Mouse (Mus musculus): ENCODE data around the gene Cers5. TPM values are rescaled to one million over a fixed set of nuclear protein-coding genes. Genes with fewer than 3 reads are reported as not detected.
A peak's percentile ranks its signal among the peaks of the same experiment; 100 is the strongest.

The Cers5 gene
- polyA plus RNA-seq, 1 experiment from 2014 or later, result 95.2 TPM

- peak overlapping the region; percentile 3; the same call in 1 of the 2 replicates for H3K9ac ChIP-seq (ENCODE audit: low read depth, low read length)
- no peaks in the 10 kb centered on the region for H3K27me3 ChIP-seq (replicated peaks; ENCODE audit: control insufficient read depth, insufficient read depth, low read length)
- H3K9me3 ChIP-seq (ENCODE audit: control insufficient read depth, low read length), result no peaks in the 10 kb centered on the region
- ATAC-seq, result peak; percentile 21
- peak overlapping the region; percentile 64 for H3K27ac ChIP-seq (ENCODE audit: low read depth, low read length)
- peaks cover 30% of the 10 kb centered on the region for H3K36me3 ChIP-seq (ENCODE audit: control insufficient read depth, insufficient read depth, low read length)
- H3K4me1 ChIP-seq (ENCODE audit: control insufficient read depth, insufficient read depth, low read depth, low read length), result peaks cover 20% of the 10 kb centered on the region
- no peak overlapping the region for H3K4me3 ChIP-seq (ENCODE audit: low read length)
- WGBS, result 62% methylated on average over 11 of the region's 11 CpGs
- no peak overlapping the region for H3K4me2 ChIP-seq (ENCODE audit: low read length)
These were observed 56.5 kb downstream of the Cers5 start for GRCm38 (mm10) chr15:99715982-99716746.

- no peak overlapping the region for H3K4me3 ChIP-seq (ENCODE audit: low read length)
- 41% methylated on average over 13 of the region's 13 CpGs for WGBS
- H3K27me3 ChIP-seq (replicated peaks; ENCODE audit: control insufficient read depth, insufficient read depth, low read length), result no peaks in the 10 kb centered on the region
- no peak overlapping the region; the same call in 1 of the 2 replicates for H3K9ac ChIP-seq (ENCODE audit: low read depth, low read length)
- H3K9me3 ChIP-seq (ENCODE audit: control insufficient read depth, low read length), result no peaks in the 10 kb centered on the region
- no peak overlapping the region for H3K4me2 ChIP-seq (ENCODE audit: low read length)
- ATAC-seq, result peak; percentile 51
- peak overlapping the region; percentile 64 for H3K27ac ChIP-seq (ENCODE audit: low read depth, low read length)
- peaks cover 20% of the 10 kb centered on the region for H3K4me1 ChIP-seq (ENCODE audit: control insufficient read depth, insufficient read depth, low read depth, low read length)
- H3K36me3 ChIP-seq (ENCODE audit: control insufficient read depth, insufficient read depth, low read length), result peaks cover 37% of the 10 kb centered on the region
These were observed 57.3 kb downstream of the Cers5 start for GRCm38 (mm10) chr15:99715361-99715865.

- Histone ChIP-seq H3K27me3 (replicated peaks; ENCODE audit: control insufficient read depth, insufficient read depth, low read length) (no peaks in the 10 kb centered on the region), H3K27ac (ENCODE audit: low read depth, low read length) (peak overlapping the region; percentile 64), H3K4me2 (ENCODE audit: low read length) (no peak overlapping the region), H3K36me3 (ENCODE audit: control insufficient read depth, insufficient read depth, low read length) (peaks cover 39% of the 10 kb centered on the region), H3K9me3 (ENCODE audit: control insufficient read depth, low read length) (no peaks in the 10 kb centered on the region), H3K4me3 (ENCODE audit: low read length) (no peak overlapping the region), H3K4me1 (ENCODE audit: control insufficient read depth, insufficient read depth, low read depth, low read length) (peaks cover 20% of the 10 kb centered on the region), H3K9ac (ENCODE audit: low read depth, low read length) (no peak overlapping the region)
- 47% methylated on average over 7 of the region's 7 CpGs for WGBS
- peak; percentile 35; the same call in 1 of the 2 replicates for ATAC-seq
These were observed 57.8 kb downstream of the Cers5 start for GRCm38 (mm10) chr15:99714858-99715257.

GRCm38 (mm10) chr15:99714206-99714605, 58.5 kb downstream of the Cers5 start:
- Histone ChIP-seq H3K9ac (ENCODE audit: low read depth, low read length) (no peak overlapping the region), H3K9me3 (ENCODE audit: control insufficient read depth, low read length) (no peaks in the 10 kb centered on the region), H3K36me3 (ENCODE audit: control insufficient read depth, insufficient read depth, low read length) (peaks cover 45% of the 10 kb centered on the region), H3K27ac (ENCODE audit: low read depth, low read length) (no peak overlapping the region; the same call in 1 of the 2 replicates), H3K4me1 (ENCODE audit: control insufficient read depth, insufficient read depth, low read depth, low read length) (peaks cover 20% of the 10 kb centered on the region), H3K4me2 (ENCODE audit: low read length) (no peak overlapping the region), H3K4me3 (ENCODE audit: low read length) (no peak overlapping the region), H3K27me3 (replicated peaks; ENCODE audit: control insufficient read depth, insufficient read depth, low read length) (no peaks in the 10 kb centered on the region)
- WGBS, result 57% methylated on average over 4 of the region's 4 CpGs
- no peak for ATAC-seq

DNA sequence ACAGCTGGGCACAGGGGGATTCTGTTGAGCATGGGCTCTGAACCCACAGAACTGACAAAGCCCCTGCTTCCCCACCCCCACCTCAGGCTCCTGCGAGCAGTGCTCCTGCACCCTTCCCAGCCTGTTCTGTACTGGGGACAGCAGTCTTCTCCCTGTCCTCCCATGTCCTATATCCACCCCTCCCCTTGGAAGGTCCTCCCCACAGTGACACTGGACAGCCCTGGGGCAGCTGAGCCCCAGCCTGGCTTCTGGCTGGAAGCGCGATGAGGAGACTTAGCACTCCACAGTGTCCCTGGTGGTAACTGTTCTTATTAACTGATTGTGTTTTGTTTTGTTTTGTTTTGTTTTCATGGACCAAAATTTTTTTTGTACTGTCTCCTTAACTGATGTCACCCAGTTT, 59.1 kb downstream of the Cers5 start:
- H3K4me1 ChIP-seq (ENCODE audit: control insufficient read depth, insufficient read depth, low read depth, low read length), result peaks cover 20% of the 10 kb centered on the region
- peaks cover 49% of the 10 kb centered on the region for H3K36me3 ChIP-seq (ENCODE audit: control insufficient read depth, insufficient read depth, low read length)
- H3K4me2 ChIP-seq (ENCODE audit: low read length), result no peak overlapping the region
- 66% methylated on average over 3 of the region's 3 CpGs for WGBS
- no peak for ATAC-seq
- H3K27ac ChIP-seq (ENCODE audit: low read depth, low read length), result peak overlapping the region; percentile 39; the same call in 1 of the 2 replicates
- no peak overlapping the region for H3K4me3 ChIP-seq (ENCODE audit: low read length)
- H3K9me3 ChIP-seq (ENCODE audit: control insufficient read depth, low read length), result no peaks in the 10 kb centered on the region
- no peak overlapping the region for H3K9ac ChIP-seq (ENCODE audit: low read depth, low read length)
- no peaks in the 10 kb centered on the region for H3K27me3 ChIP-seq (replicated peaks; ENCODE audit: control insufficient read depth, insufficient read depth, low read length)

GRCm38 (mm10) chr15:99712666-99713559, 59.8 kb downstream of the Cers5 start:
- ATAC-seq, result no peak
- no peak overlapping the region for H3K4me3 ChIP-seq (ENCODE audit: low read length)
- H3K9me3 ChIP-seq (ENCODE audit: control insufficient read depth, low read length), result no peaks in the 10 kb centered on the region
- WGBS, result 65% methylated on average over 13 of the region's 13 CpGs
- H3K27me3 ChIP-seq (replicated peaks; ENCODE audit: control insufficient read depth, insufficient read depth, low read length), result no peaks in the 10 kb centered on the region
- H3K4me2 ChIP-seq (ENCODE audit: low read length), result no peak overlapping the region
- peaks cover 56% of the 10 kb centered on the region for H3K36me3 ChIP-seq (ENCODE audit: control insufficient read depth, insufficient read depth, low read length)
- peaks cover 19% of the 10 kb centered on the region for H3K4me1 ChIP-seq (ENCODE audit: control insufficient read depth, insufficient read depth, low read depth, low read length)
- no peak overlapping the region for H3K9ac ChIP-seq (ENCODE audit: low read depth, low read length)
- peak overlapping the region; percentile 39; the same call in 1 of the 2 replicates for H3K27ac ChIP-seq (ENCODE audit: low read depth, low read length)

DNA sequence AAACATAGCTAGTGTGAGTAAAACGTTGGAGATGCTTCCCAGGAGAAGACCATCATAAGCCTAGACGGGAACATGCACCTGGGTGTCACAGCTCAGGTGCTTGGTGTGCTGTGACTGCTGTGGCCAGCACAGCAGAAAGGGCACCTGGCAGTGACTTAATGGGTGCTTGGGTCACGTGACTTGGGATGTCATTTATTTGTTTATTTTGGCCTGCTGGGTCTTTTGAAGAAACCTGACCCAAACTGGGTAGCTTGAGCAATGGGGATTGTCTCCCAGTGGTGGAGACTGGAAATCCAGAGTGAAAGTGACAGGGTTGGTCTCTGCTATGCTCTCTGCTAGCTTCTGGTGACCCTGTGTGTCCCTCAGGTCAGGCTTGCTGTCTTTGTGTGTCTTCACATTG, 61.2 kb downstream of the Cers5 start:
- no peak overlapping the region for H3K4me3 ChIP-seq (ENCODE audit: low read length)
- no peak for ATAC-seq
- peaks cover 13% of the 10 kb centered on the region for H3K4me1 ChIP-seq (ENCODE audit: control insufficient read depth, insufficient read depth, low read depth, low read length)
- 69% methylated on average over 3 of the region's 3 CpGs for WGBS
- H3K9me3 ChIP-seq (ENCODE audit: control insufficient read depth, low read length), result no peaks in the 10 kb centered on the region
- H3K9ac ChIP-seq (ENCODE audit: low read depth, low read length), result no peak overlapping the region; the same call in 1 of the 2 replicates
- no peak overlapping the region for H3K27ac ChIP-seq (ENCODE audit: low read depth, low read length)
- peaks cover 65% of the 10 kb centered on the region for H3K36me3 ChIP-seq (ENCODE audit: control insufficient read depth, insufficient read depth, low read length)
- no peaks in the 10 kb centered on the region for H3K27me3 ChIP-seq (replicated peaks; ENCODE audit: control insufficient read depth, insufficient read depth, low read length)
- no peak overlapping the region for H3K4me2 ChIP-seq (ENCODE audit: low read length)

- ATAC-seq, result no peak
- 92% methylated on average over 10 of the region's 10 CpGs for WGBS
These were observed 62.2 kb downstream of the Cers5 start for GRCm38 (mm10) chr15:99710221-99711190.

More at GRCm38 (mm10) chr15:99710221-99711190, 62.2 kb downstream of the Cers5 start:
- no peak overlapping the region for H3K27ac ChIP-seq (ENCODE audit: low read depth, low read length)
- H3K36me3 ChIP-seq (ENCODE audit: control insufficient read depth, insufficient read depth, low read length), result peaks cover 69% of the 10 kb centered on the region
- H3K9ac ChIP-seq (ENCODE audit: low read depth, low read length), result no peak overlapping the region
- no peaks in the 10 kb centered on the region for H3K27me3 ChIP-seq (replicated peaks; ENCODE audit: control insufficient read depth, insufficient read depth, low read length)
- peaks cover 7% of the 10 kb centered on the region for H3K4me1 ChIP-seq (ENCODE audit: control insufficient read depth, insufficient read depth, low read depth, low read length)
- no peaks in the 10 kb centered on the region for H3K9me3 ChIP-seq (ENCODE audit: control insufficient read depth, low read length)
- no peak overlapping the region for H3K4me2 ChIP-seq (ENCODE audit: low read length)
- no peak overlapping the region for H3K4me3 ChIP-seq (ENCODE audit: low read length)
